Mouse (Mus musculus) limb, embryonic 15.5 days (tissue): ENCODE results near the gene Rusc2. TPM values are rescaled to one million over a fixed set of nuclear protein-coding genes. Genes with fewer than 3 reads are reported as not detected.
A peak's percentile ranks its signal among the peaks of the same experiment; 100 is the strongest.

Experiments
- ATAC-seq: fragments of 200-750 bp; cut with Nextera tagmentation; 2 replicates; pipeline ENCODE4 v1.8.0; 2017; ENCODE audit warnings: low read depth, moderate TSS enrichment; ENCODE audit not compliant: insufficient number of reproducible peaks, low FRiP score, low TSS enrichment
- H3K27ac ChIP-seq: fragments of 300-500 bp; sonication (generic); 2 replicates; pipeline ENCODE4 v1.5.1; 2015; ENCODE audit warnings: moderate library complexity, mild to moderate bottlenecking, inconsistent platforms
- H3K27me3 ChIP-seq: fragments of 300-500 bp; sonication (generic); 2 replicates; pipeline ENCODE4 v1.6.1; 2015; ENCODE audit warnings: inconsistent platforms
- H3K36me3 ChIP-seq: fragments of 300-500 bp; sonication (generic); 2 replicates; pipeline ENCODE4 v1.6.1; 2015; ENCODE audit warnings: inconsistent platforms
- H3K4me1 ChIP-seq: fragments of 300-500 bp; sonication (generic); 2 replicates; pipeline ENCODE4 v1.6.1; 2015; ENCODE audit warnings: inconsistent platforms
- H3K4me2 ChIP-seq: fragments of 300-500 bp; sonication (generic); 2 replicates; pipeline ENCODE4 v1.6.1; 2015; ENCODE audit warnings: mild to moderate bottlenecking, inconsistent platforms
- H3K4me3 ChIP-seq: fragments of 300-500 bp; sonication (generic); 2 replicates; pipeline ENCODE4 v1.5.1; 2015; ENCODE audit warnings: mild to moderate bottlenecking, inconsistent platforms
- H3K9ac ChIP-seq: fragments of 300-500 bp; sonication (generic); 2 replicates; pipeline ENCODE4 v1.6.1; 2015; ENCODE audit warnings: inconsistent platforms
- H3K9me3 ChIP-seq: fragments of 300-500 bp; sonication (generic); 2 replicates; pipeline ENCODE4 v1.6.1; 2016; ENCODE audit warnings: inconsistent platforms
- WGBS: fragments of 180-500 bp; shearing (Covaris S2); methylation state at CpG from one replicate; pipeline ENCODE4 v1.1.7; 2015; 5-methylcytosine and 5-hydroxymethylcytosine counted together
- polyA plus RNA-seq: library from polyadenylated mRNA; unstranded; fragments of >200 nt; fragmentation: Nextera tagmentation; extraction: Ambion mirVana; gene quantifications from 2 replicates; pipeline ENCODE4 v1.2.1, GENCODE M21; 2015

Rusc2 gene
- polyA plus RNA-seq, 1 experiment from 2014 or later = 13.9 TPM

DNA sequence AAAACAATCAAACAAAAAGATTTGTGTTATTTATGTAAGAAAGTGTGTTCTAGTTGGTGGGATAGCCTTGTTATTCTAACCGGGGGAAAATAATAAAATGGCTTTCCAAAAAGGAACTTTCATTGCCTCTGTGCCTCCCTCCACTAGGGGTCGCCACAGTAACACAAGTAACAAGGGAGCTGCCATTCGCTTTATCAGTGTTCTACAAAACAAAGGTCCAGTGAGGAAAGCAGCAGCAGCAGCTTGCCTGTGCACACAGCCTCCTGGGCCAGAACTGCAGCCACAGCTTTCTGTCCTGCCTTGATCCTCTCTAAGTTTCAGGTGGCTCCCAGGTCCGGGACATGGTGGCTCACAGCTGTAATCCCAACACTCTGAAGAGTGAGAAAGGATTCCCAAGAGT, 49.9 kb downstream of the Rusc2 start:
- WGBS = 5% methylated on average over 4 of the region's 4 CpGs
- Histone ChIP-seq H3K4me3 (no peak overlapping the region), H3K27me3 (peaks cover 24% of the 10 kb centered on the region), H3K9me3 (no peaks in the 10 kb centered on the region), H3K36me3 (no peaks in the 10 kb centered on the region), H3K4me1 (peaks cover 22% of the 10 kb centered on the region), H3K4me2 (no peak overlapping the region), H3K27ac (no peak overlapping the region), H3K9ac (no peak overlapping the region)
- ATAC-seq = no peak

- no peak overlapping the region for H3K4me3 ChIP-seq
- no peak overlapping the region for H3K27ac ChIP-seq
- H3K27me3 ChIP-seq = peaks cover 13% of the 10 kb centered on the region
- H3K9me3 ChIP-seq = no peaks in the 10 kb centered on the region
- WGBS = 72% methylated on average over 1 of the region's 1 CpGs
- ATAC-seq = no peak
- H3K36me3 ChIP-seq = no peaks in the 10 kb centered on the region
- peaks cover 14% of the 10 kb centered on the region for H3K4me1 ChIP-seq
- no peak overlapping the region for H3K9ac ChIP-seq
- no peak overlapping the region for H3K4me2 ChIP-seq
Observed at GRCm38 (mm10) chr4:43432832-43433231, 51.1 kb downstream of the Rusc2 start.

DNA sequence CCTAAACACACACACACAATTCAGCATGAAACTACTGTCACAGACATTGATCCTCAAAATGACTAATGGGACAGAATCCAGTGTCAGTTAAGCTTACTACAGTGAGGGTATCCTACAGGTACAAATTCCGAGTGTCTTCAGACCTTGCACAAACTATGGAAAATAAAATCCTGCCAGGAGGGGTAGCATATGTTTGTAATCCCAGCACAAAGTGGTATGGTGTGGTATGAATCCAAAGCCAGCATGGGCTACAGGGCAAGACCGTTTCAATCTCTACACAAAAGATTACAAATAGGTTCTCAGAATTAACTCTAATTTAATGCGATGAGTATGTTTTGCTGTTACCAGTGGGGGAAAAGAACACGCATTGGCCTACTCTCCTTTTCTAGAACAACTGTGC, 59.9 kb downstream of the Rusc2 start, which contains the start of gene Tesk1:
Gene Tesk1 (plus strand): TSS at position 301 of the 400 bp plus-strand sequence.
- peaks cover 17% of the 10 kb centered on the region for H3K4me1 ChIP-seq
- peak within 1 kb of the TSS; percentile 89 for H3K4me2 ChIP-seq
- WGBS = 17% methylated on average over 4 of the region's 4 CpGs
- peak within 1 kb of the TSS; percentile 93 for H3K27ac ChIP-seq
- ATAC-seq = no peak
- peak within 1 kb of the TSS; percentile 97 for H3K4me3 ChIP-seq
- H3K9ac ChIP-seq = peak within 1 kb of the TSS; percentile 99
- H3K9me3 ChIP-seq = no peaks in the 10 kb centered on the region
- peaks cover 17% of the 10 kb centered on the region for H3K36me3 ChIP-seq
- H3K27me3 ChIP-seq = no peaks in the 10 kb centered on the region

DNA sequence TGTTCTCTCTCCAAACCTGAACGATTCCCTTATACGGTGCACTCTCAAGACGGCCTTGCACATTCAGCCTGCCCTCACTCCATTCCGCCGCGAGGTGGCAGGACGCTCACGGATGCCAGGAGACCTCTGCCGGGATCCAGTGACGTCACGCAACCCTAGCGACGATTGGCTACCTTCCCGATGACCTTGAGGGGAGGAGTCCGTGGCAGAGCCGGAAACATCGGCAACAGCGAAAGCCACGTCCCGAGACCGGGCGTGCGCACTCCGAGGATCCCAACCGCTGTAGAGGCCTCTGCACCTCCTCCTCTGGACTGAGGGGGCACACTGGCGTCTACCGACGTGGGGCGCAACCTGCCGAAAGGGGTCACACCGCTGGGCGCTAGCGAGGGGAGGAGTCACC, 60.3 kb downstream of the Rusc2 start:
- peak overlapping the region; percentile 99 for H3K9ac ChIP-seq
- H3K4me1 ChIP-seq = peaks cover 21% of the 10 kb centered on the region
- peak; percentile 90 for ATAC-seq
- no peaks in the 10 kb centered on the region for H3K27me3 ChIP-seq
- H3K9me3 ChIP-seq = no peaks in the 10 kb centered on the region
- peaks cover 21% of the 10 kb centered on the region for H3K36me3 ChIP-seq
- under 1% methylated on average over 33 of the region's 33 CpGs for WGBS
- peak overlapping the region; percentile 89 for H3K4me2 ChIP-seq
- H3K27ac ChIP-seq = peak overlapping the region; percentile 93
- H3K4me3 ChIP-seq = peak overlapping the region; percentile 97

- WGBS = under 1% methylated on average over 86 of the region's 88 CpGs
- Histone ChIP-seq H3K4me1 (peaks cover 25% of the 10 kb centered on the region), H3K27me3 (no peaks in the 10 kb centered on the region), H3K4me3 (peak overlapping the region; percentile 97), H3K9ac (peak overlapping the region; percentile 99), H3K36me3 (peaks cover 28% of the 10 kb centered on the region), H3K4me2 (peak overlapping the region; percentile 89), H3K27ac (peak overlapping the region; percentile 93), H3K9me3 (no peaks in the 10 kb centered on the region)
- peak; percentile 64 for ATAC-seq
Observed at GRCm38 (mm10) chr4:43442456-43443361, 60.9 kb downstream of the Rusc2 start.

- under 1% methylated on average over 28 of the region's 28 CpGs for WGBS
- no peak for ATAC-seq
- H3K4me3 ChIP-seq = peak overlapping the region; percentile 97
Observed at GRCm38 (mm10) chr4:43443511-43443910, 61.7 kb downstream of the Rusc2 start.

DNA sequence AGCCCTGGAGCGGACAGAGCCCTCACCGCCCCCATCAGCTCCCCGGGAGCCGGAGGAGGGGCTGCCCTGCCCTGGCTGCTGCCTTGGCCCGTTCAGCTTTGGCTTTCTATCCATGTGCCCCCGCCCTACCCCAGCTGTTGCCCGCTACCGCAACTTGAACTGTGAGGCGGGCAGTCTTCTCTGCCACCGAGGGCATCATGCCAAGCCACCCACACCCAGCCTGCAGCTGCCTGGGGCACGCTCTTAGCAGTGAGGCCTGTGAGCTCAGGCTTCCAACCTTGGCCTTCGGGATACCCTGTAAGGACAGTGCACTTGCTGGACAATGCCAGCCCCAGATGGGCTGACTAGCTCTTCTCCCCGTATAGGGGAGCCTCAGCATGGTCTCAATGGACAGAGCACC, 65.5 kb downstream of the Rusc2 start:
- Histone ChIP-seq H3K4me3 (no peak overlapping the region), H3K4me2 (no peak overlapping the region), H3K9me3 (no peaks in the 10 kb centered on the region), H3K9ac (no peak overlapping the region), H3K27ac (no peak overlapping the region), H3K36me3 (peaks cover 37% of the 10 kb centered on the region), H3K4me1 (peaks cover 28% of the 10 kb centered on the region), H3K27me3 (peaks cover 3% of the 10 kb centered on the region; the same call in 1 of the 2 replicates)
- WGBS = 74% methylated on average over 13 of the region's 13 CpGs
- ATAC-seq = no peak

More at GRCm38 (mm10) chr4:43443511-43443910, 61.7 kb downstream of the Rusc2 start:
- no peaks in the 10 kb centered on the region for H3K27me3 ChIP-seq
- H3K9me3 ChIP-seq = no peaks in the 10 kb centered on the region
- peaks cover 25% of the 10 kb centered on the region for H3K4me1 ChIP-seq
- peaks cover 36% of the 10 kb centered on the region for H3K36me3 ChIP-seq
- peak overlapping the region; percentile 99 for H3K9ac ChIP-seq
- H3K4me2 ChIP-seq = peak overlapping the region; percentile 89
- H3K27ac ChIP-seq = peak overlapping the region; percentile 93

- no peak overlapping the region for H3K4me3 ChIP-seq
- no peak overlapping the region for H3K27ac ChIP-seq
- H3K4me1 ChIP-seq = peaks cover 34% of the 10 kb centered on the region
- ATAC-seq = no peak
- no peaks in the 10 kb centered on the region for H3K9me3 ChIP-seq
- H3K9ac ChIP-seq = no peak overlapping the region
- WGBS = 92% methylated on average over 3 of the region's 3 CpGs
- no peak overlapping the region for H3K4me2 ChIP-seq
- H3K36me3 ChIP-seq = peaks cover 37% of the 10 kb centered on the region
- peaks cover 16% of the 10 kb centered on the region for H3K27me3 ChIP-seq
Observed at GRCm38 (mm10) chr4:43448554-43448953, 66.8 kb downstream of the Rusc2 start.

- no peak for ATAC-seq
- H3K36me3 ChIP-seq = peaks cover 13% of the 10 kb centered on the region
- peaks cover 30% of the 10 kb centered on the region for H3K27me3 ChIP-seq
- WGBS = 48% methylated on average over 11 of the region's 11 CpGs
- no peak overlapping the region for H3K4me3 ChIP-seq
- H3K9me3 ChIP-seq = no peaks in the 10 kb centered on the region
- no peak overlapping the region for H3K4me2 ChIP-seq
- H3K4me1 ChIP-seq = peaks cover 24% of the 10 kb centered on the region
- H3K9ac ChIP-seq = no peak overlapping the region
- H3K27ac ChIP-seq = no peak overlapping the region
Observed at GRCm38 (mm10) chr4:43452315-43452714, 70.5 kb downstream of the Rusc2 start.

GRCm38 (mm10) chr4:43453413-43453812, 71.6 kb downstream of the Rusc2 start:
- peaks cover 30% of the 10 kb centered on the region for H3K27me3 ChIP-seq
- ATAC-seq = no peak
- no peak overlapping the region for H3K27ac ChIP-seq
- peak overlapping the region; percentile 22 for H3K4me3 ChIP-seq
- peak overlapping the region; percentile 44 for H3K4me2 ChIP-seq
- H3K4me1 ChIP-seq = peaks cover 22% of the 10 kb centered on the region
- H3K36me3 ChIP-seq = peaks cover 2% of the 10 kb centered on the region
- no peak overlapping the region for H3K9ac ChIP-seq
- under 1% methylated on average over 18 of the region's 18 CpGs for WGBS
- no peaks in the 10 kb centered on the region for H3K9me3 ChIP-seq

GRCm38 (mm10) chr4:43454041-43454836, 72.5 kb downstream of the Rusc2 start, which contains the start of gene Cd72:
Cd72 (minus strand) TSS chr4:43454628.
- Histone ChIP-seq H3K27ac (no peak within 1 kb of the TSS), H3K9me3 (no peaks in the 10 kb centered on the region), H3K4me2 (peak within 1 kb of the TSS; percentile 44), H3K9ac (no peak within 1 kb of the TSS), H3K36me3 (no peaks in the 10 kb centered on the region), H3K27me3 (peaks cover 30% of the 10 kb centered on the region), H3K4me3 (peak within 1 kb of the TSS; percentile 22), H3K4me1 (peaks cover 22% of the 10 kb centered on the region)
- ATAC-seq = no peak
- 27% methylated on average over 20 of the region's 20 CpGs for WGBS
